Mouse (Mus musculus) limb, embryonic 14.5 days (tissue): ENCODE measurements around the gene Eif6. TPM values are rescaled to one million over a fixed set of nuclear protein-coding genes. Genes with fewer than 3 reads are reported as not detected.

ENCODE experiments used
- ATAC-seq: fragments of 200-750 bp; cut with Nextera tagmentation; 2 replicates; pipeline ENCODE4 v1.8.0; 2017; ENCODE audit warnings: low read depth, moderate number of reproducible peaks, moderate TSS enrichment; ENCODE audit not compliant: low FRiP score
- DNase-seq: peaks from one replicate; pipeline ENCODE4 v3.0.0-alpha.2; 2015; ENCODE audit warnings: low spot score
- H3K27ac ChIP-seq: fragments of 300-500 bp; sonication (generic); replicated peaks from 2 replicates; pipeline ENCODE4 v1.5.1; 2014; ENCODE audit warnings: low read depth, mild to moderate bottlenecking, low read length, moderate library complexity, mixed read lengths
- H3K27me3 ChIP-seq: fragments of 300-500 bp; sonication (generic); 2 replicates; pipeline ENCODE4 v1.6.1; 2014; ENCODE audit warnings: low read length, mixed read lengths; ENCODE audit not compliant: control insufficient read depth, insufficient read depth
- H3K36me3 ChIP-seq: fragments of 300-500 bp; sonication (generic); 2 replicates; pipeline ENCODE4 v1.6.1; 2014; ENCODE audit warnings: mild to moderate bottlenecking, low read length, moderate library complexity, mixed read lengths; ENCODE audit not compliant: control insufficient read depth, insufficient read depth
- H3K4me1 ChIP-seq: fragments of 300-500 bp; sonication (generic); 2 replicates; pipeline ENCODE4 v1.6.1; 2014; ENCODE audit warnings: antibody characterized with exemption, low read length, mixed read lengths; ENCODE audit not compliant: control insufficient read depth, insufficient read depth
- H3K4me2 ChIP-seq: fragments of 300-500 bp; sonication (generic); replicated peaks from 2 replicates; pipeline ENCODE4 v1.6.1; 2014; ENCODE audit warnings: low read depth, mild to moderate bottlenecking, low read length, moderate library complexity; ENCODE audit not compliant: severe bottlenecking
- H3K4me3 ChIP-seq: fragments of 300-500 bp; sonication (generic); replicated peaks from 2 replicates; pipeline ENCODE4 v1.5.1; 2014; ENCODE audit warnings: low read length
- H3K9ac ChIP-seq: fragments of 300-500 bp; sonication (generic); 2 replicates; pipeline ENCODE4 v1.6.1; 2014; ENCODE audit warnings: mild to moderate bottlenecking, low read depth, low read length, moderate library complexity; ENCODE audit not compliant: severe bottlenecking
- H3K9me3 ChIP-seq: fragments of 300-500 bp; sonication (generic); 2 replicates; pipeline ENCODE4 v1.6.1; 2016; ENCODE audit warnings: low read length; ENCODE audit not compliant: control insufficient read depth
- POLR2A ChIP-seq: fragments of 200-500 bp; IDR thresholded peaks from 2 replicates; pipeline ENCODE4 v1.8.0; 2012; ENCODE audit warnings: inconsistent platforms, mild to moderate bottlenecking, moderate library complexity, borderline replicate concordance; ENCODE audit not compliant: insufficient read depth, insufficient read length; ENCODE audit errors: extremely low read depth
- WGBS: fragments of 180-500 bp; shearing (Covaris S2); extraction: QIAGEN DNeasy Blood & Tissue Kit; methylation state at CpG from one replicate; pipeline ENCODE4 v1.1.7; 2014; 5-methylcytosine and 5-hydroxymethylcytosine counted together
- polyA plus RNA-seq, 2 experiments: library from polyadenylated mRNA; depleted of rRNA in 1 of 2; stranded (reverse) in 1 of 2; unstranded in 1 of 2; fragments of >200 nt; fragmentation: Nextera tagmentation in 1 of 2; extraction: Ambion mirVana in 1 of 2; gene quantifications; 2 replicates each; pipeline versions ENCODE4 v1.2.1 to v1.2.3; 2012 to 2014

Eif6 gene
- polyA plus RNA-seq, 2 experiments: 95.8 to 174 TPM

DNA sequence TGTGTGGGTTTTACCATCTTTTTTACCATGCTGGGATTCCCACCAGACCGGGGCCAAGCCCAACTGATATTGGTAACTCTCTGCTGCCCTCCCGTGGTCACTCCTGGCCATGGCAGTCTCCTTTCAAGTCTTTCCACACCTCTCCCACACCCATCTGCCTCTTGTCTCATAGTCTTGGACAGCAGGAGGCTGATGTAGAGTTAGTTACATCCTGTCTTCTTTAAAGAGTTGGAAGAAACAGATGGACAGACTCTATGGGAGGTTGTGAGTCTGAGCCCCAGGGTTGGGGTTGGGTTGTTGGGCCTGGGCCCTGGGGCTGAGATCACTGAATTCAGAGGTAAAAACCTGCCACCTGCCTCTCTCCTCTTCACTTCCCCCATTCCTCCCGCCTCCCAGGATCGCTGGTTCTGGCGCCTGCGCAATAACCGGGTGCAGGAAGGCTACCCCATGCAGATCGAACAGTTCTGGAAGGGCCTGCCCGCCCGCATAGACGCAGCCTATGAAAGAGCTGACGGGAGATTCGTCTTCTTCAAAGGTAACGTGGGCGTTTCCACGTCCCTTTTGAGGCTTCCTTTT lies 14.8 kb downstream of the Eif6 start:
- H3K27me3 ChIP-seq: no peaks in the 10 kb centered on the region
- no peaks in the 10 kb centered on the region for H3K4me1 ChIP-seq
- no peaks in the 10 kb centered on the region for H3K36me3 ChIP-seq
- H3K9ac ChIP-seq: no peak overlapping the region
- H3K4me3 ChIP-seq: no peak overlapping the region
- DNase-seq: peak; percentile 55
- no peaks in the 10 kb centered on the region for H3K9me3 ChIP-seq
- no peak overlapping the region for H3K4me2 ChIP-seq
- no peak for TF ChIP-seq POLR2A
- 38% methylated on average over 16 of the region's 16 CpGs for WGBS
- 0 out of 2 replicates have a peak, but pooled peaks have one; percentile 29 for ATAC-seq
- no peak overlapping the region for H3K27ac ChIP-seq

- WGBS: 83% methylated on average over 4 of the region's 4 CpGs
- Histone ChIP-seq H3K4me2 (no peak overlapping the region), H3K4me3 (no peak overlapping the region), H3K27me3 (no peaks in the 10 kb centered on the region), H3K9ac (no peak overlapping the region), H3K4me1 (no peaks in the 10 kb centered on the region), H3K36me3 (no peaks in the 10 kb centered on the region), H3K9me3 (no peaks in the 10 kb centered on the region), H3K27ac (no peak overlapping the region)
- no peak for ATAC-seq
- TF ChIP-seq POLR2A: no peak
- no peak for DNase-seq
These were observed 17.1 kb downstream of the Eif6 start for GRCm38 (mm10) chr2:155809620-155810019.

DNA sequence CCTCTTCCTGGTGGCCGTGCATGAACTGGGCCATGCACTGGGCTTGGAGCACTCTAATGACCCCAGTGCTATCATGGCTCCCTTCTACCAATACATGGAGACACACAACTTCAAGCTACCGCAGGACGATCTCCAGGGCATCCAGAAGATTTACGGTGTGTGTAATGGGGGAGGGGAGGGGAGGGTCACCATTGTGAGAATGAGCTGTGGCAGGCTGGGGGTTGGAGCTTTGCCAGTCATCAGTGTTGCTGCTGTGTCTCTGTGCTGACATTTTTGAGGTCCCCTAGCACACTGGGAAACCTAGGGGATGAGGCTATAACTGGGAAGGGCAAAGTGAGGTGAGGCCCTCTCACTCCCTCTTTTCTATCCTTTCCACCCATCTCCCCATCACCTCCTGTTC lies 19.3 kb downstream of the Eif6 start:
- TF ChIP-seq POLR2A: no peak
- ATAC-seq (no peak), DNase-seq (no peak)
- H3K9me3 ChIP-seq: no peaks in the 10 kb centered on the region
- 45% methylated on average over 4 of the region's 4 CpGs for WGBS
- H3K4me2 ChIP-seq: no peak overlapping the region
- no peak overlapping the region for H3K4me3 ChIP-seq
- no peaks in the 10 kb centered on the region for H3K36me3 ChIP-seq
- H3K4me1 ChIP-seq: no peaks in the 10 kb centered on the region
- no peak overlapping the region for H3K9ac ChIP-seq
- H3K27ac ChIP-seq: no peak overlapping the region
- H3K27me3 ChIP-seq: no peaks in the 10 kb centered on the region

GRCm38 (mm10) chr2:155806548-155806947 lies 20.2 kb downstream of the Eif6 start:
- Histone ChIP-seq H3K4me1 (no peaks in the 10 kb centered on the region), H3K27ac (no peak overlapping the region), H3K36me3 (no peaks in the 10 kb centered on the region), H3K27me3 (no peaks in the 10 kb centered on the region), H3K4me2 (no peak overlapping the region), H3K4me3 (no peak overlapping the region), H3K9ac (no peak overlapping the region), H3K9me3 (no peaks in the 10 kb centered on the region)
- no peak for ATAC-seq
- TF ChIP-seq POLR2A: no peak
- no peak for DNase-seq
- WGBS: 72% methylated on average over 5 of the region's 5 CpGs

- ATAC-seq (no peak), DNase-seq (no peak)
- no peaks in the 10 kb centered on the region for H3K4me1 ChIP-seq
- H3K9me3 ChIP-seq: no peaks in the 10 kb centered on the region
- 78% methylated on average over 6 of the region's 6 CpGs for WGBS
- H3K27ac ChIP-seq: no peak overlapping the region
- H3K36me3 ChIP-seq: no peaks in the 10 kb centered on the region
- no peaks in the 10 kb centered on the region for H3K27me3 ChIP-seq
- H3K9ac ChIP-seq: no peak overlapping the region
- no peak overlapping the region for H3K4me2 ChIP-seq
- no peak for TF ChIP-seq POLR2A
- H3K4me3 ChIP-seq: no peak overlapping the region
These were observed 20.8 kb downstream of the Eif6 start for GRCm38 (mm10) chr2:155805925-155806255.
